Mouse (Mus musculus) forebrain, postnatal 0 days (tissue): ENCODE data around the gene Plcb1. TPM values are rescaled to one million over a fixed set of nuclear protein-coding genes. Genes with fewer than 3 reads are reported as not detected.

ENCODE experiments used
- ATAC-seq: fragments of 200-750 bp; cut with Nextera tagmentation; 2 replicates; pipeline ENCODE4 v1.8.0; 2017; ENCODE audit warnings: mild to moderate bottlenecking, moderate library complexity
- DNase-seq: peaks from one replicate; pipeline ENCODE4 v3.0.0-alpha.2; 2015
- H3K27ac ChIP-seq: fragments of 300-500 bp; sonication (generic); 2 replicates; pipeline ENCODE4 v1.5.1; 2014; ENCODE audit warnings: low read depth, mild to moderate bottlenecking, antibody characterized with exemption, low read length, moderate library complexity, mixed read lengths
- H3K27me3 ChIP-seq: fragments of 300-500 bp; sonication (generic); 2 replicates; pipeline ENCODE4 v1.6.1; 2014; ENCODE audit warnings: mild to moderate bottlenecking, low read length, mixed read lengths; ENCODE audit not compliant: insufficient read depth
- H3K36me3 ChIP-seq: fragments of 300-500 bp; sonication (generic); 2 replicates; pipeline ENCODE4 v1.6.1; 2014; ENCODE audit warnings: mild to moderate bottlenecking, moderate library complexity; ENCODE audit not compliant: insufficient read depth
- H3K4me1 ChIP-seq: fragments of 300-500 bp; sonication (generic); 2 replicates; pipeline ENCODE4 v1.6.1; 2014; ENCODE audit warnings: antibody characterized with exemption; ENCODE audit not compliant: insufficient read depth
- H3K4me2 ChIP-seq: fragments of 300-500 bp; sonication (generic); 2 replicates; pipeline ENCODE4 v1.6.1; 2014; ENCODE audit warnings: low read depth, mild to moderate bottlenecking, moderate library complexity
- H3K4me3 ChIP-seq: fragments of 300-500 bp; sonication (generic); 2 replicates; pipeline ENCODE4 v1.5.1; 2014; ENCODE audit warnings: low read depth, low read length, mixed read lengths
- H3K9ac ChIP-seq: fragments of 300-500 bp; sonication (generic); 2 replicates; pipeline ENCODE4 v1.6.1; 2014; ENCODE audit warnings: mild to moderate bottlenecking
- H3K9me3 ChIP-seq: fragments of 300-500 bp; sonication (generic); 2 replicates; pipeline ENCODE4 v1.6.1; 2016; ENCODE audit warnings: low read length
- CTCF ChIP-seq: sonication (generic); IDR thresholded peaks from 2 replicates; pipeline ENCODE4 v1.5.1; 2016; ENCODE audit warnings: antibody characterized with exemption, control low read depth, low read depth
- WGBS: fragments of 180-500 bp; shearing (Covaris S2); extraction: QIAGEN DNeasy Blood & Tissue Kit; methylation state at CpG from one replicate; pipeline ENCODE4 v1.1.7; 2014; 5-methylcytosine and 5-hydroxymethylcytosine counted together
- polyA plus RNA-seq: library from polyadenylated mRNA; unstranded; fragments of >200 nt; fragmentation: Nextera tagmentation; extraction: Ambion mirVana; gene quantifications from 2 replicates; pipeline ENCODE4 v1.2.1, GENCODE M21; 2015
- total RNA-seq: library from RNA; depleted of rRNA; stranded (reverse); fragments of >200 nt; gene quantifications from 2 replicates; pipeline ENCODE4 v1.2.3, GENCODE M21; 2014

The Plcb1 gene
- total and polyA plus RNA-seq, 2 experiments from 2014 or later, result 37.7 to 61.8 TPM

GRCm38 (mm10) chr2:135488277-135488676 is 702.4 kb downstream of the Plcb1 start:
- H3K27ac ChIP-seq, result no peak overlapping the region
- DNase-seq, result no peak
- TF ChIP-seq CTCF, result no peak
- ATAC-seq, result no peak
- H3K36me3 ChIP-seq, result no peaks in the 10 kb centered on the region
- H3K4me1 ChIP-seq, result no peaks in the 10 kb centered on the region
- no peaks in the 10 kb centered on the region for H3K27me3 ChIP-seq
- H3K4me2 ChIP-seq, result no peak overlapping the region
- H3K9me3 ChIP-seq, result no peaks in the 10 kb centered on the region
- 76% methylated on average over 2 of the region's 2 CpGs for WGBS
- no peak overlapping the region for H3K9ac ChIP-seq
- H3K4me3 ChIP-seq, result no peak overlapping the region

GRCm38 (mm10) chr2:135489127-135489526 is 703.3 kb downstream of the Plcb1 start:
- ATAC-seq, result no peak
- 72% methylated on average over 2 of the region's 2 CpGs for WGBS
- H3K4me3 ChIP-seq, result no peak overlapping the region

GRCm38 (mm10) chr2:135492777-135493176 is 706.9 kb downstream of the Plcb1 start:
- H3K27ac ChIP-seq, result no peak overlapping the region
- H3K4me2 ChIP-seq, result no peak overlapping the region
- TF ChIP-seq CTCF, result no peak
- WGBS, result 58% methylated on average over 9 of the region's 9 CpGs
- no peaks in the 10 kb centered on the region for H3K9me3 ChIP-seq
- ATAC-seq, result no peak
- H3K36me3 ChIP-seq, result no peaks in the 10 kb centered on the region
- H3K4me3 ChIP-seq, result no peak overlapping the region
- DNase-seq, result no peak
- H3K4me1 ChIP-seq, result no peaks in the 10 kb centered on the region
- H3K27me3 ChIP-seq, result no peaks in the 10 kb centered on the region
- no peak overlapping the region for H3K9ac ChIP-seq

More at GRCm38 (mm10) chr2:135489127-135489526, 703.3 kb downstream of the Plcb1 start:
- Histone ChIP-seq H3K27me3 (no peaks in the 10 kb centered on the region), H3K9me3 (no peaks in the 10 kb centered on the region), H3K4me2 (no peak overlapping the region), H3K36me3 (no peaks in the 10 kb centered on the region), H3K9ac (no peak overlapping the region), H3K4me1 (no peaks in the 10 kb centered on the region), H3K27ac (no peak overlapping the region)
- no peak for DNase-seq
- no peak for TF ChIP-seq CTCF

- Histone ChIP-seq H3K9me3 (no peaks in the 10 kb centered on the region), H3K9ac (no peak overlapping the region), H3K4me1 (no peaks in the 10 kb centered on the region), H3K4me2 (no peak overlapping the region), H3K36me3 (no peaks in the 10 kb centered on the region), H3K27ac (no peak overlapping the region), H3K27me3 (no peaks in the 10 kb centered on the region), H3K4me3 (no peak overlapping the region)
- TF ChIP-seq CTCF, result no peak
- DNase-seq, result no peak
- WGBS, result 8% methylated on average over 3 of the region's 3 CpGs
- ATAC-seq, result no peak
Measured at GRCm38 (mm10) chr2:135496553-135496952, 710.7 kb downstream of the Plcb1 start.

- no peak for ATAC-seq
- H3K27ac ChIP-seq, result no peak overlapping the region
- H3K9ac ChIP-seq, result no peak overlapping the region
- 36% methylated on average over 2 of the region's 2 CpGs for WGBS
- no peak overlapping the region for H3K4me3 ChIP-seq
- H3K27me3 ChIP-seq, result no peaks in the 10 kb centered on the region
- no peak for TF ChIP-seq CTCF
- no peaks in the 10 kb centered on the region for H3K4me1 ChIP-seq
- H3K4me2 ChIP-seq, result no peak overlapping the region
- no peaks in the 10 kb centered on the region for H3K36me3 ChIP-seq
- no peaks in the 10 kb centered on the region for H3K9me3 ChIP-seq
- DNase-seq, result no peak
Measured at GRCm38 (mm10) chr2:135497251-135497650, 711.4 kb downstream of the Plcb1 start.

GRCm38 (mm10) chr2:135500872-135501271 is 715.0 kb downstream of the Plcb1 start:
- H3K27me3 ChIP-seq, result no peaks in the 10 kb centered on the region
- H3K4me2 ChIP-seq, result no peak overlapping the region
- no peak for TF ChIP-seq CTCF
- ATAC-seq, result no peak
- no peaks in the 10 kb centered on the region for H3K4me1 ChIP-seq
- H3K4me3 ChIP-seq, result no peak overlapping the region
- H3K36me3 ChIP-seq, result no peaks in the 10 kb centered on the region
- DNase-seq, result no peak
- no peaks in the 10 kb centered on the region for H3K9me3 ChIP-seq
- H3K9ac ChIP-seq, result no peak overlapping the region
- WGBS, result 81% methylated on average over 2 of the region's 2 CpGs
- no peak overlapping the region for H3K27ac ChIP-seq

GRCm38 (mm10) chr2:135503328-135503997 is 717.6 kb downstream of the Plcb1 start:
- no peaks in the 10 kb centered on the region for H3K9me3 ChIP-seq
- no peaks in the 10 kb centered on the region for H3K27me3 ChIP-seq
- H3K9ac ChIP-seq, result no peak overlapping the region
- DNase-seq, result no peak
- 72% methylated on average over 4 of the region's 4 CpGs for WGBS
- no peak overlapping the region for H3K4me3 ChIP-seq
- H3K4me2 ChIP-seq, result no peak overlapping the region
- no peak for TF ChIP-seq CTCF
- no peak overlapping the region for H3K27ac ChIP-seq
- H3K4me1 ChIP-seq, result no peaks in the 10 kb centered on the region
- H3K36me3 ChIP-seq, result no peaks in the 10 kb centered on the region
- no peak for ATAC-seq
